Mouse (Mus musculus): ENCODE measurements around the gene Jchain.

GRCm38 (mm10) chr5:88527657-88528056 lies at the start of gene Jchain:
- TF ChIP-seq POLR2A (IDR thresholded peaks at IDR 0.05; ENCODE audit: borderline replicate concordance, insufficient read depth, low read length) (no peak), CTCF (IDR thresholded peaks at IDR 0.05; ENCODE audit: borderline replicate concordance, insufficient read depth, low read depth, low read length) (no peak)

Data from cerebellum, adult 2 months (tissue).